Mouse (Mus musculus): ENCODE results near the gene Mcm2.

Mcm2 gene

GRCm38 (mm10) chr6:88895943-88896342, 2.6 kb downstream of the Mcm2 start:
- DNase-seq (ENCODE audit: inconsistent age in 2 of 2, low spot score in 1 of 2) = no peak

DNA sequence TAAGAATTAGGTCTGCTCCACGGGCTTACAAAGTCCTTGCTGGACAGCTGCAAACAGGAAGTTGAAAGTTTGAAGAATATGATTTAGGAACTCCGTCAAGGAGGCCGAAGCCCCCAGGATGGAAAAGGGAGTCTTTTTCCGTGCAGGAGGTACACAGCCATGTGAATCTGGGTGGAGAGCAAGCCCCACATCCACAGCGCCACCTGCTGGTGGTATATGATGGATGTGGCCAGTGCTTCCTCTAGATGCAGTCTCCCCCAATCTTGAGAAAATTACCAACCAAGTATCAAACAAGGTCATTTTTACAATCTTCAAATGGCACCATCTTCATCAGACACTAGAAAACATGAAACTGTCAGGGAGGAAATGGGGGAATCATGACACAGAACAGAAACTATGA, 5.0 kb downstream of the Mcm2 start:
- peak; percentile 62 to 82 for DNase-seq (ENCODE audit: inconsistent age in 2 of 2, low spot score in 1 of 2)

DNA sequence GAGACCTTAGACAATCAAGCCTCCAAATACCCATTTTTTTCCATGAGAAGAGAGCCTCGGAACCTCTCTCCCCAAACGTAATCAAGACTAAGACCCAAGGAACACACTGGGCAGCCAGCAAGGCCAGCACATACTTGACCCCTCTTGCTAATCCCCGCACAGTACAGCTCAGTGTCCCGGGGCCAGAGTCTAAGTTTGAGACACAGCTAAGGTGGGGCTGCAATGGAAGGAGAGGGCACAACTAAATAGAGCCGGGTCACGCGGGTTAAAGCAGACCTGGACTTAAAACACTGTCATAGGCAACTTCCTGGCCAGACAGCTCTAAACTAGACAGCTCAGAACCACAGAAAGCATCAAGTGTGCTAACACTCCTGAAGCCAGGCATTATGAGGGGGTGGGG, 7.7 kb downstream of the Mcm2 start:
- DNase-seq (ENCODE audit: inconsistent age in 2 of 2, low spot score in 1 of 2) = no peak

DNA sequence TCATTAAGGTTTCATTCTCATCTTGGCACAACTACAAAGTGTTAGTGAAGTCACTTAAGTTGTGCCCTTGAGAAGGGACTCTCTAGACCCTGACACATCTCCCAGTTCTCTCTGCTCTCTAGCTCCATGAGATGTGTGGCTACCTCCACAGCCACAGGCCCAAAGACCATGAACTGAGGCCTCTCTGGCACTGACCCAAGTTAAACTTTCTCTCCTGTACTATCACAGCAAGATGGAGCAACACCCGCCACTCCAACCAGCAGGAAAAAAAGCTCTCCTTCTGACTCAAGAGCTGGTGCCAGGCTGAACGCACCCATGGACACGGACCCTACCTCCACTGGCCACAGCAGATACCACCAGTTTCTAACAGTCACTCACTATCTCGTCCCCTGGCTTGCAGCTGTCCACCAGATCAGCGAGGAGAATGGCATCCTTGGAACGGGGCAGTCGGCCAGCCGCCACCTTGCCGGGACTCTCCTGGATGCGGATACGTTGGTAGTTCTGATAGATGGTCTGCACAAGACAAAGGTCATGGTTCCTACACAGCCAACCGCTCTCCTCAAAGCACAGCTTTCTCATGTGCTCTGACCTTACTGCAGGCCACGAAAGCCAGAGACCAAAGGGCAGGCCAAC, 9.1 kb downstream of the Mcm2 start:
- peak; percentile 45 to 80 for DNase-seq (ENCODE audit: inconsistent age in 2 of 2, low spot score in 1 of 2)

- DNase-seq (ENCODE audit: inconsistent age in 2 of 2, low spot score in 1 of 2) = no peak
Measured at GRCm38 (mm10) chr6:88886417-88886967, 12.1 kb downstream of the Mcm2 start.

DNA sequence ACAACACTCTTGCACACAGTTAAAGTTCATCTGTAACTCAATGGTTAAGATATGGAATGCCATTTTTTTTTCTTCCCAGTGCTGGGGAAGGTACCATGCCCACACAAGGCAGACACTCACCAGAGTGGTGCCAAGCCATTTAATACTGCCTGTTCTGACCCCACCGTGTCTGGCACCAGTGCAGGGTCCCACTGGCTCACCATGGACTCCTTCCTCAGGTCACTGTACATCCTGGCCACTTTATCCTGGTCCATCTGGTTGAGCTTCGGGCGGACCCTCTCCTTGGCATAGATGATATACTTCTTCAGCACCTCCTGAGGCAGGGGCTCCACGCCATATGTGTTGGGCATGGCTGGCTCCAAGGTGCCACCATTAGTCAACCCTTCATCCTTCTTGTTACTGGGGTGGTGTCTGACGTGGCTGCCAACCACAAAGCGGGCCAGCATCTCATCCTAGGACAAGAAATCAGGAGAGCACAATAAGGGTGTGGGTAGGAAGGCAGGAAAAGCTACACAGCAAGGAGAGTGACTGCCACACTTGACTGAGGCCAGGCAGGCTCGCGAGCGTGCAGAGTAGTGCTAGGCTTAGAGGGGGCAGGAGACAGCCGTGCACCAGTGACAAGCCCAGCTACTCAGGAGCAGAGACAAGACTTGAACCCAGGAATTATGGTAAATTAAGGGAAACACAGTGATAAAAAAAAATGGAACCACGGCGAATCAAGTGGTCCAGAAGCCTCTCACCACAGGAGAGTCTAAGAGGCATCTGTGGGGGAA, 12.8 kb downstream of the Mcm2 start:
- DNase-seq (ENCODE audit: inconsistent age in 2 of 2, low spot score in 1 of 2) = no peak

- no peak for DNase-seq (ENCODE audit: inconsistent age in 2 of 2, low spot score in 1 of 2)
Measured at GRCm38 (mm10) chr6:88884690-88885089, 13.9 kb downstream of the Mcm2 start.

DNA sequence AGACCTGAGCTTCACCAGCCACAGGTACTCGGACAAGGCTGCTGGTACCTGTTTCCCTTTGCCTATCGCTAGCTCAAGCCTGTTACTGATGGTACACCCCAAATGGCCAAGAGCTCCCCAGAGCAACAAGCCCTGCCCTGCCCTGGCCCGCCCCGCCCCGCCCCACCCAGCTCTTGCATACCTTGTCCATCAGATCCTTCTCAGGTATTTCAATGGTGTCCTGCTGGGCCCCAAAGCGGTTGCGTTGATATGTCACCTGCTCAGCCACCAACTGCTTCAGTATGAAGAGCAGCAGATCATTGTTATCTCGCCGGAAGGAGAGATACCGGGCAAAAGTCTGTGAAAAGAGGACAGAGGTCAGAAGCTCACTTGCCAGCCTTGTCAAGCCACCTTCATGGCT, 14.4 kb downstream of the Mcm2 start:
- no peak for DNase-seq (ENCODE audit: inconsistent age in 2 of 2, low spot score in 1 of 2)

DNA sequence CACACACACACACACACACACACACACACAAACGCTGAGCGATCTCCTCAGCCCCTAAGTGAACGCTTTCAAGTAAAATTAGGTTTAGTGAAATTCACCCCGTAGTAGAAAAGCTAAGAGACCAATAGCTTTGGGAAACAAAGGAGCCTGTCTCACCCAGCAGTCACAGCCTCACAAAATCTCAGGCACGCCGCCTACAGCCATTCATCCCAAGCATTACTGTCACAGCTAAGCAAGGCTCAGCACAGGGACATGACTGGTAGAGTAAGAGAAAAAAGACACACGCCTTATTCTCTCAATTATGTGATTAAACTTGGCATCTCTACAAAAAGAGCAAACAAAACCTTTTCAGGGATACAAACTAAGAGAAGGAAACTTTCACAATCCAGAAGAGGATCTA, 17.2 kb downstream of the Mcm2 start:
- DNase-seq (ENCODE audit: inconsistent age in 2 of 2, low spot score in 1 of 2) = no peak

DNA sequence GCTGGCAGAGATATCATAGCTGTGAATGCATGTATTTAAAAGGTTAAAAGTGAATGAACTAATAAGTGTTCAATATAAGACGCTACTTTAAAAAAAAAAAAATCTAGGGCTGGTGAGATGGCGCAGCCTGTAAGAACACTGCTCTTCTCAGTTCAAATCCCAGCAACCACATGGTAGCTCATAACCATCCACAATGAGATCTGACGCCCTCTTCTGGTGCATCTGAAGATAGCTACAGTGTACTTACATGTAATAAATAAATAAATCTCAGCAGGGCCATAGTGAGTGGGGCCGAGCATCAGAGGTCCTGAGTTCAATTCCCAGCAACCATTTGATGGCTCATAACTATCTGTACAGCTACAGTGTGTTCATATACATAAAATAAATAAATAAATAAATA, 19.1 kb downstream of the Mcm2 start:
- peak in 1 of 2 experiments; percentile 58 for DNase-seq (ENCODE audit: inconsistent age in 2 of 2, low spot score in 1 of 2)

- peak; percentile 86 to 91 for DNase-seq (ENCODE audit: inconsistent age in 2 of 2, low spot score in 1 of 2)
Measured at GRCm38 (mm10) chr6:88874868-88875508, 23.6 kb downstream of the Mcm2 start, which contains the start of gene Podxl2. TSS of gene Podxl2 (minus strand) at chr6:88875044.

- peak; percentile 44 to 53 for DNase-seq (ENCODE audit: inconsistent age in 2 of 2, low spot score in 1 of 2)
Measured at GRCm38 (mm10) chr6:88873965-88874867, 24.4 kb downstream of the Mcm2 start.

GRCm38 (mm10) chr6:88872811-88873210, 25.8 kb downstream of the Mcm2 start:
- no peak for DNase-seq (ENCODE audit: inconsistent age in 2 of 2, low spot score in 1 of 2)

DNA sequence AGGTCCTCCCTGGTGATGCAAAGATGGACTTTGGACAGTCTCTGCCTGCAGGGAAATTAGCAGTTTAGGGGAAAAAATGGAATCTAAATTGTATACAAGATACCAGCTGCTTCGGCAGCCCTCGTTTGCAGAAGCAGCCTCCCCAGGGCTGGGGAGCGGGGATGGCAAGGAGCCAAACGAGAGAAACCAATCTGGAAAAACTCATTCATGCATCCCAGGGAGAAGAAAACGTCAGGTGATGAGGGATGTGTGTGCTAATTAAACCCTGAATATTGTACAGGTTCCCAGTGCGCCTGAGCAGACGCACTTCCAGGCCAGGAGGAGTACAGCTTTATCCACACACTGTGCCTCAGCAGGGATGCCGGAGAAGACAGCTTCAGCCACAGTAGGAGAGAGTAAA, 27.0 kb downstream of the Mcm2 start:
- DNase-seq (ENCODE audit: inconsistent age in 2 of 2, low spot score in 1 of 2) = no peak

- DNase-seq (ENCODE audit: inconsistent age in 2 of 2, low spot score in 1 of 2) = no peak
Measured at GRCm38 (mm10) chr6:88870594-88870993, 28.0 kb downstream of the Mcm2 start.

GRCm38 (mm10) chr6:88869459-88869858, 29.1 kb downstream of the Mcm2 start:
- peak; percentile 83 to 85 for DNase-seq (ENCODE audit: inconsistent age in 2 of 2, low spot score in 1 of 2)

- DNase-seq (ENCODE audit: inconsistent age in 2 of 2, low spot score in 1 of 2) = no peak
Measured at GRCm38 (mm10) chr6:88865704-88866103, 32.9 kb downstream of the Mcm2 start.

DNA sequence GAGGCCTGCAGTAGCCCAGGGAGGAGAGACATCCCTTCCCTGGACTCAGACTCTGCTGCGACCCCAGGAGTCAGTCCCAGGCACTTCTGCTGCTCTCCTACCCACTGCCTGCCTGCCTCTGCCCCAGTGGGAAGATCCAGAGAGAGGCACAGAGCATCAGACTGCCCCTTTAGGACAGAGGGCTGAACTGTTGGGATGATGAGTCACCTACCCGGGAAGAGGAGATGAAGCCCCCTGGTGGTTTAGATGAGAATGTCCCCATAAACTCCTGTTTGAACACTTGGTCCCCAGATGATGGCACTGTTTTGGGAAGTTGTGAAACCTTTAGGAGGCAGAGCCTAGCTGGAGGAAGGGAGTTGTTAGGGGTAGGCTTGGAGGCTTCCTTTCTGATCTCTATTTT, 37.7 kb downstream of the Mcm2 start:
- DNase-seq (ENCODE audit: inconsistent age in 2 of 2, low spot score in 1 of 2) = peak; percentile 57 to 86

GRCm38 (mm10) chr6:88858341-88858740, 40.2 kb downstream of the Mcm2 start:
- no peak for DNase-seq (ENCODE audit: inconsistent age in 2 of 2, low spot score in 1 of 2)

DNA sequence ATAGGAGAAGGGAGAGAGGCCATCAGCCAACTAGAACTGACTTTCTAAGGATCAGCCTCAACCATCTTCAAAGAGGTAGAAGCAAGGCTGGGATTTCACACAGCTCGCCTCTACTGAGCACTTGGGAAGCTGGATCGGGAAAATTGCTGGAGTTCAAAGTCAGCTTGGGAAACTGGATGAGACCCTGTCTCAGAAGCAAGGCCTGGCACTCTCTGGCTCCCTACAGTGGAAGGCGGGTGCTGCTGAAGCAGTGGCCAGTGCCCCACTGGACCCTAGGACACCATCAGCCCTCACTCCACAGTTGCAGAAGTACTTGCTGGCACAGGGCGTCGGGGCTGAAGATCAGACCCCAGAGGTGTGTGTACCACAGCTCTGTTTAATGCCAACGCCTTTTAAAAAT, 40.8 kb downstream of the Mcm2 start:
- no peak for DNase-seq (ENCODE audit: inconsistent age in 2 of 2, low spot score in 1 of 2)

DNA sequence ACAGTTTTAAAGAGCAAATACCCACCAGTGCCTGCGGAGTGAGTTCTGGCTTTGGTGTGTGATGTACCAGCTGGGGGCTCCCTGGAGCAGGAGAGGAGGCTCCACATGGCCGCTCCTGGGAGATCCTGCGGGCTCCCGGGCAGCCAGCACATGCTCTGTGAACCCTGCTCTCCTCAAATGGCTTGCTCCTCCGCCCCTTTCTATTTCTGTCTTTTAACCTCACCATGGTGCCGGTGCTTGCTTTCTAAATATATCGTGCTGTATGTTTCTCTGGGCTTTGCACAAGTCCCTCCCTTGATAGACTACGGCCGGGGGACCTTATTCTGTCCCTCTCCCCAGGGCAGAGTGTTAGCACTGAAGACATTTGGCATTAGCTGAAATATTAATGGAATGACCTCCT, 41.3 kb downstream of the Mcm2 start:
- peak; percentile 62 to 83 for DNase-seq (ENCODE audit: inconsistent age in 2 of 2, low spot score in 1 of 2)

Data from adrenal gland, adult (tissue).